Mouse (Mus musculus): ENCODE data around the gene Rybp. TPM values are rescaled to one million over a fixed set of nuclear protein-coding genes. Genes with fewer than 3 reads are reported as not detected.

Gene Rybp
- total RNA-seq, 2 experiments from 2014 or later, result 56.7 to 58.7 TPM

DNA sequence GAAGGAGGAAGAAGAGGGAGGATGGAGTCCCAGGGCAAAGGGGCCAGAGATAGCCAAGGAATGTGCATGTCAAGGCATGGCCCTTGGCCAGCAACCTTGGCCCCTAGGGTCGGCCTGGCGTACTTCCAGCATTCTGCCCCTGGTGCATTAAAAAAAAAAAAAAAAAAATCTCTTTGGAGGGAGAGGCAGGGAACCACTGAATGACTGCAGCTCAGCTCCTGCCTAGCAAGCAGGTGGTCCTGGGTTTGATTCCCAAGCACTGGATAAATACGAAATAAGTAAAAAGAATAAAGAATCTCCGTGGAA is 1.4 kb upstream of the Rybp start:
- DNase-seq (ENCODE audit: low spot score in 2 of 2), result no peak

DNA sequence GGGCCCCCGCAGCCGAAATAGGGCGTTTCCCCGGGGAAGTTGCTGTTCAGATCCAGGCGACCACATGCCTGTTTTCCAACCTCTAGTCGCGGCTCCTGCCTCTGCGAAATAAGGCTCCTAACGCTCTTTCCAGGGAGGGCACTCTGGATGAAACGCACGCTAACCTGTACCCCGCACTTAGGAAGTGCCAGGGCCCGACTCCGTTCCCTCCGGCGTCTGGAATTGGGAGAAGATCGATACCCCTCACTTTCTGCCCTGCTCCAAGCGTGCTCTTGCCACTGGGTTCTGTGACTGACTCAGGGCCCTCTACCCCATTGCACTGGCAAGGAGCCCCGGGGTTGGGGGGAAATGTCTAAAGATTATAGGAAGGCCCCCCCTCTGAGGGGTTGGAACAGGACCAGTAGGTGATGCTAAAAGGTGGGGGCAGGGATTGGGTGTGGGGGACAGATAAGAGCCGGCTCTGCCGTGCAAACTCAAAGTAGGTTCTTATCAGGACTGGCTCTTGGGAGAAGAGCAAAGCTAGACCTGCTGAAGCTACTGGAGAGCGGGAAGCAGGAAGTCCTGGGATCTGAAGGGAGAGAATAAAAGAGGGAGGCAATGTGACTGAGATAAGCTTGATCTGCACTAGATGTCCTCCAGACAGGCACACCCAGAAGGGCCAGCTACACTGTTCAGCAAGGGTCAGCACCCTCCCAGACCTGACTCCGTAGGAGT is 888 bp upstream of the Rybp start:
- DNase-seq (ENCODE audit: low spot score in 2 of 2), result peak in 1 of 2 experiments; percentile 26

DNA sequence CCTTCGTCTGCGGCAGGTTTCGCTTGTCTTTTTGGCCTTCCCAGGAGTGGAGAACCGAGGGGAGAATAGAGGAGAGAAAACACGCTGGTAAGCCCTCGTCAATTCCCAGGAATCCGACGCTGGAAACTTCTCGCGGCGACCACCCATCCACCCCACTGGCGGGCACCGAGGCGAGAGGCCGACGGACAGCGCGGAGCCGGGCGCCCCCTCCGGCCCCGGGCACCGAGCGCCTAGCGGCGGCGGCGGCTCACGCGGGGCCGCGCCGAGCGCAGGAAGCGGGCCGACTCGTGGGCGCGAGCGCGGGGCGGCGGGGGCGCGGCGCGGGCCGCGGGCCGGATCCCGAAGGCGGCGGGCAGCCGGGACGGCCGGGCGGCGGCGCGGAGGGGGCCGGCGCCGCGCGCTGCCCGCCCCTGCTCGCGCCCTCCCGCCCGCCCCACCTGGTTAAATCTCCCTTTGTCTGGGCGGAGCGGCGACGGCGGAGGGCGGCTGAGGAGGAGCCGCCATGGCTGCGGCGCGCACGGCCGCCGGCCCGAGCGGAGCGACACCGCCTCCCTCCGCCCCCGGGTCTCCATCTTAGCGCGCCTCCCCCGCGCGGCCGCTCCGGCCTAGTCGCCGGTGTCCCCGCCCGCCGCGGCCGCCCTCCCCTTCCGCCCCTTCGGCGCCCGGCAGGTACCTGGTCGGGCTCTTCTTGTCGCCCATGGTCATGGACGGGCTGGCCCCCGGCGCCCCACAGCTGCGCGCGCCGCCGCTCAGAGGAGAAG is 532 bp downstream of the Rybp start:
- peak; percentile 47 to 57 for DNase-seq (ENCODE audit: low spot score in 2 of 2)

DNA sequence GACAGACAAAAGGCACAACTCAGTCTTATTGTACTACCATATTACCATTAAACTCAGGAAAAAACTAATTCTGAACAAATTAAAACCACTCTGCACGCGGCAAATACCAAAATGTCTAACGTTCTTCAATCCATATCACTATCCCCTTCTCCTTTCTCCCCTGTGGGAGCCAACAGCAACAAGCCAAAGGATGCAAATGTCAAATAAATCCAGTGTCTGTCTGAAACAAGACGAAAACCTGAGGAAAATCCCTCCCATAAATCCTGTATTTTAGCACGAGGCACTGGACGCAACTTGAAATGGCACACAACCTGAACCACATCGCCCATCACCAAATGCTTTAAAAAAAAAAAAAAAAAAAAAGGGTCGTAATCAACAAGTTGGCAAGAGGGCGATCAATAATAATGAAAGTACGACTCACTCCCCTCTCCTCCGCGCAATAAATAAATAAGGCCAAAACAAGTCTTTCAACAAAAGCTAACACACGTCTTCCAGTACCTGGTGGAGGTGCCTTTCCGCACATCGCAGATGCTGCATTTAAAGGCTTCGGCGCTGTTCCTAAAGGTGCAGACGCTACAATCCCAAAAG is 1.2 kb downstream of the Rybp start:
- DNase-seq (ENCODE audit: low spot score in 2 of 2), result no peak

DNA sequence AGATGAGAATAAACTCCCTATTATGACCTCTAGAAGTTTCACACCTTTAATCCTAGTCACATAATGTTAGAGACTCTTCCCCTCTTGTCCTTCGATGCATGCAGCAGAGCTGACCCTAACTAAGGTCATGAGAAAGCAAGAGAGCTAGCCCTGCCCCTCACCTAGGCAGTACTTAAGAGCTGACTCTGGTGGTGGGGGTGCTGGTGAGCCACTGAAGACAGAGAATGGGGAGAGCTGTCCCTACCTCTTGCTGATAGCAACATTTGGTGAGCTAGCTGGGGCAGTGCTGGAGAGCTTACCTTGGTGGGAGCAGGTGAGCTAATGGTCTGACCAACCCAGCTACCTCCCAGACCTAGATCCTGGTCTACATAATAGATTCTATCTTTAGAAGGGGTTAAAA is 8.4 kb downstream of the Rybp start:
- no peak for DNase-seq (ENCODE audit: low spot score in 2 of 2)

DNA sequence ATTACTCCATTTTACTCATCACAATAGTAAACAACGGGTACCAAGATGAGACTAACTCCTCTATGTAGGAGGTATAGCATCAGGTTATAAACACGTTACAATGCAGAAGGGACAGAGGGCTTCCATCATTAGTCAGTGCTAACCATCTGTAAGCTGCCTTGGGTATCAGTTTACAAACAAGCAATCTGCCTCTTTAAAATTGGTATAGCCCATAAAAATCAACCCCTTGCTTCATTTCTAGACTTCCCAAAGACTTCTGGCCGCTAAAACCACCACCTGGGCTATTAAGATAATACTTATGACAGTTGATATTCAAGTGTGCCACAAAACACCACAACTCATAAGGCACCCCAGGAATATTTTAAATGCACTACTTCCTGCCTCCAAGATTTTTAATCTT is 10.9 kb downstream of the Rybp start:
- no peak for DNase-seq (ENCODE audit: low spot score in 2 of 2)

DNA sequence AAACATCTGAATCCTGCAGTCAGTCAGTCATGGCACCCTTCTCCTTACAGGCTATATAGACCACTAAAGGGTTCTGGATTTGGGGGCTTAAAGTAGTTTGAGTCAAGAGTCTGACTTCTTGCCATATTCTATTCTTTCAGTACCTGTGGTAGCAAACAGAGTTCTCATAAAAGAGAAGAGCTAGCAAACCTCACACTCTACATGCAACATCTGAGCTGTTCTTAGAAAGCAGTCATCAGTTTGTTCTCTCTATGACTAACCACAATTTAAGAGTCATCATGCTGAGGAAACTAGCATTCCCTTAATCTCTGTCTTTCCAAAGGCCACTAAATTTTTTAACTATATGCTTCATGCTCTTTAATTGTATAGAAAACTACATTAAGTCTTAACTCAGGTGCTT is 11.6 kb downstream of the Rybp start:
- no peak for DNase-seq (ENCODE audit: low spot score in 2 of 2)

DNA sequence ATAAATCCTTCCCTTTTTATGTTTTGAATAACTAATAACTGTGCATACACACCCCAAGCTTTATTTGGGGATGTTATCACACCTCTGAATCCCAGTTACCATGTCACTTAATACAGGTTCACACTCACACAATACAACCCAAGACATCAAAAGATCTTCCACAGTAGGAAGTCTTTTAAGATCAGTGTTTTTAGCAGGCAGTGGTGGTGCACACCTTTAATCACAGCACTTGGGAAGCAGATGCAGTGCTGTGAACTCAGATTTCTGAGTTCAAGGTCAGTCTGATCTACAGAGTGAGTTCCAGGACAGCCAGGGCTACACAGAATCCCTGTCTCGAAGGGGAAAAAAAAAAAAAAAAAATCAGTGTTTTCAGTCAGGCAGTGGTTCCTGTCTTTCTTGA is 13.7 kb downstream of the Rybp start:
- no peak for DNase-seq (ENCODE audit: low spot score in 2 of 2)

DNA sequence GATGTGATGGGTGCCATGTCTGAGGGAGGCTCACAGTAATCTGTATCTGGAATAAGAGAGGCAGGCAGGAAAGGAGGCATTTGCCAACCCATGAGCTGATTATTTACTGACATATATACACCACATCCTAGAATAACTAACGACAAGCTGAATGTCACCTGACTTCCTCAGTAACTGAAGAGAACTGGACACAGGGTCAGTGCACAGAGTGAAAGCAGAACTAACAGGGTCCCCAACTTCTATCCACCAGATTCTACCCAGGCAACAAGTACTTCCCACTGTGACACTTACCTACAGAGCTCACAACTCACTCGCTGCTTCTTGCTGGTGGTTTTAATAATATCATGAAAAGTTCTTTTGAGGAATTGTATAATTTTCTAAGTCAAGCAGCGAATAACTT is 15.3 kb downstream of the Rybp start:
- DNase-seq (ENCODE audit: low spot score in 2 of 2), result no peak

DNA sequence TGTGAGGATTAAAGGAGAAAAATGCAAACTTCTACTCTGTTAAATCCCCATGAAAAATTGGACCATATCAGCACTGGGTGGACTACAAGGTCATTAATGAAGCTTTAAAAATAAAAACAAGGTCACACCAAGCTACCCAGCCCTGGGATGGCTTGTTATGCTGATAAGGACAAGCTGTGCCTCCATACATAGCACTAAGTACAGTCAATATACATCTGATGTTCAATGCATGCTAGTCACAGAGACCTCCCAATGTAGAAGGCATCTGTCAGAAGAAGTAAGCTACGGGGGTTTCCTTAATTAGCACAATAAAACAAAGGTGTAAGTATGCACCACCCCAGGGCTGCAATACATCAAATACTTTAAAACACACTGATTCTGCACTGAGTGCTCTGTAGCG is 16.5 kb downstream of the Rybp start:
- DNase-seq (ENCODE audit: low spot score in 2 of 2), result no peak

DNA sequence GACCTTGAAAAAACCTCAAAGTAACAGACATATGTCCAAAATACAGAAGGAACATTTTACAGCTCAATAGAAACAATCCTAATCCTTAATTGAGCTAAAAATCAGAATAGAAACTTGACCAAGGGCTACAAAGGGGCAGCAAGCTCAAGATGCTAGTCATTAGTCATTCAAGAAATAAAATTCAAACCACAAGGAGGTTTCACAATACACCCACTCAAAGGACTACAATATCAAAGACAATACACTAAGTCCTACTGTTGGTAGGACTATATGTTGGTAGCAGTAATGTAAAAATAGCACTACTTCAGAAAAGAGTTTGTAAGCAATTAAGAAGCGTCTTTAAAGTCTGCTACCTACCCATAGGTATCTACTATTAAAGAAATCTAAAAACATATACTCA is 27.7 kb downstream of the Rybp start:
- no peak for DNase-seq (ENCODE audit: low spot score in 2 of 2)

DNA sequence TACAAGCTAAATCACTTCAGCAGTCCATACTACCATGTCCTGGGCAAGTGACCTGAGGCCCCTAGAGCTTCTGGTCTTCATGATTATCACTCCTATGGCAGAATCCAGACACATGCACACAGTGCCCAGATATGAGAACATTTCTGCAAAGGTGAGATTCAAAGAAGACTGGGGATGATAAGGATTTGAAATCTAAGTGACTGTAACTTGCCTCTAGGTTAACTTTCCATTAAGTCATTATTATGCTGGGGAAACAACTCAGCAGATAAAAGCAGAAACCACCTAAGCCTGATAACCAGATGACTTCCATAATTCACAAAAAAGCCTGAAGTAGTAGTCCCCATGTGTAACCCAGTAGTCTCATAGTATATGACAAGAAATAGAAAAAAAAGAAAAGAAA is 29.0 kb downstream of the Rybp start:
- DNase-seq (ENCODE audit: low spot score in 2 of 2), result no peak

DNA sequence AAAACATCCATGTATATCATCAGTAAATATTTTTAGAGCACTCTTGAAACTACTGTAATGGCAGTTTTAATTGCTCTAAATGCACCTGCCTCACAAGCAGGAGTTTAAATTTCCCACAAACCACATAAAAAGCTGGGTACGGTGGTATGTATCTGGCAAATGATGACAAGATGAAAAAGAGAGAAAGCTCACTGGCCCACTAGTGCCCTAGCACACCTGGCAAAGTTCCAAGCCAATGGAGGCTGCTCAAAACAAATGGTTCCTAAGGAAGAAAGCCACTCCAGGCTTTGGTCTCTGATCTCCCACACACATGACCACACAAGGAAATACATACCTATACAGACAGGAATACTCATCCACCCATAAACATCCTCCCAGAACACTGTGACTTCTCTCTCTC is 31.9 kb downstream of the Rybp start:
- DNase-seq (ENCODE audit: low spot score in 2 of 2), result no peak

DNA sequence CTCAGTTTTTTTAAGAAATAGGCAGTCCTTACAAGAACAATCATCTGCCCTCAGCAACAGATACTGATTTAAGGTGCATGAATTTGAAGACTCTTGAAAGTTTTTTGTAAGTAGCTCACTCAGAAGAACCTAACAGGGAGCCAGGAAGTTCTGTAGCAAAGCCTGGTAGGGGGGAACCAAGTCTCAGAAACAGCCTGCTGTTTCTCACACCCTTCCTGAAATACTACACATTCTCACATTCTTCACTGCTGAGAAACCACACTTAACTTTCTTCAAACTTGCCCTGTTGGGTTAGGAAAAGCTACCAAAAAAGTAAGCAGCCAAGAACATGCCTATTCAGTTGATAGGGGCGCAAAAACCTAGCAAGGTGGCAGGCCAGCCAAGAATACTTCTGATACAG is 32.6 kb downstream of the Rybp start:
- DNase-seq (ENCODE audit: low spot score in 2 of 2), result no peak

DNA sequence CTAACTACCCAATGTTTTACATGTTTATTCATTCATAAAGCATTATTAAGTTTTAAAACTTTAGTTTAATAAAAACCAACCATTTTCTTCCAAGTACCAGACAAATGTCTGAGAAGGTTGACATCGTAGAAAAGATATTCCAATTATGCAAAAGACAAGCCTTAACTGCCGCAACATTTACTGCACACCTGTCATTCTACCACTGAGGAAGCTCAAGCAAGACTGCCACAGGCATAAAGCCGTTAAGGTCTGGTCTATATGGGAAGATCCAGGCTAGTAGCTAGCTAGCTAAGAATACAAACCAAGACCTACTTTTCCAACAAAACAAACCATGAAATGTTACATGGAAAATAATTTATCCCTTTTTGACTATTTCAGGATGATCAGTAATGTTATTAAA is 42.8 kb downstream of the Rybp start:
- DNase-seq (ENCODE audit: low spot score in 2 of 2), result no peak

DNA sequence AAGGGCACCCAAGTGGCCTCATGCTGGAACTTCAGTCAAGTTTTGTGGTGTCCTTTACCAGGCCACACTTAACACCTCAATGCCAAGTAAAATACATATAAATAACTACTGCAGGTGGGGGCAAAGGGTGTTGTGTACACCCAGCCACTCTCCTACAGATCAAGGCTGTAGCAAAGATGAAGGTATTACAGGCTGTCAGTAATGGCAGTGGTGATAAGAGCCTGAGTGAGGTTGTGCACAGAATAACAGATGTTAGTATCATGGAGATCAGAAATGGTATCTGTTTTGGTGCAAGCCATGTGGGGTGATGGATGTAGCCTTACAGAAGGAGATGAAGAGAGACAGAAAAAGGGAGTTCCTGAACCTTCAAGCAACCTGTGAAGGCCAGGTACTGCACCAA is 52.2 kb downstream of the Rybp start:
- no peak for DNase-seq (ENCODE audit: low spot score in 2 of 2)

DNA sequence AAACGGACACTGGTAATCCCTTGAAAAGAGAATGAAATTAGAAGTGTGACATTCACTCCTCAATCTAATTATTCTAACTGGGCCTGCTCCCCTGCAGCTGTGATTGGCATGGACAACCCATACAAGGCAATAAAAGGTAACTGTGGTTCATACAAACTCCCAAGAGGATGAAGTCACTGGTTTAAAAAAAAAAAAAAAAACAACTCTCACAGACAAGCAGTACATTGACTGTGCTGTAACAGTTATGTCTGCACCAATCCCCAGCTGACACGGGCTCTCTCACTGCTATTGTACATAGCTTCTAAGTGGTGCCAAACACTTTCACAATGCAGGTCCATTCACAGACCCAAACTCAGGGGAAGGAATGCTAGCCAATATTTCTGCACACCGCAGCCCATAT is 53.8 kb downstream of the Rybp start:
- DNase-seq (ENCODE audit: low spot score in 2 of 2), result no peak

DNA sequence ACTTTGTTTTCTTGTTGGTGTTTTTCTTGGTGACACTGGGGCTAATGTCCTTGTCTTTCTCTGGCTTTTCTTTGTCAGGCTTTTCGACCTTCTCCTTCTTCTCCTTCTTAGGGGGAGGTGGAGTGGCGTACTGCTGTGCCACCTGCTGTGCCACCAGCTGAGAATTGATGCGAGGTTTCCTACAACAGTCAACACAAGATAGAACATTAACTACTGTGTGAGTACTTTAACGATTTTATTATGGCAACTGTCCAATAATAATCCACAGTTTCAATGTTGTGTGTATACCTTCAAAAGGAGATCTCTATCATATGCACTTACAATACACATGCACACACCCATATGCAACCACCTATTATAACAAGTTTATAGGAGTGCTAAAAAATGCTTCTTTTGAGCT is 54.2 kb downstream of the Rybp start:
- DNase-seq (ENCODE audit: low spot score in 2 of 2), result no peak

DNA sequence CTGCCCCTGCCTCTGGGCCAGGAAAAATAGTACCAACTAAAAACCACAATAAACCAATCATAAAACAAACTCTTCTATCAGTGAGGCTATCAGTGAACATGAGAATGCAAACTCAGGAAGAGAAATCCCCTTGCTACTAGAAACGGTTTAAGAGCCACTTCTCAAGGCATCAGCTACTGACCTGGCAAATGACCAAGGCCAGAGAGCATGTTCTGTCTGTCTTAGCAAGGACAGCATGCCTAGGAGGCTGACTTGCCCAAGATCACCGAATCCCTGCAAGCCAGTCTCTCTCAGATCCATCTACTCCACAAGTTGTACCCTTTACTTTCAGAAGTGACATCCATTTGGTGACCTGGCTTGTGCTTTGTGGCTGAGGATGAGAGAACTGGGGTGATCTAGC is 61.1 kb downstream of the Rybp start:
- no peak for DNase-seq (ENCODE audit: low spot score in 2 of 2)

DNA sequence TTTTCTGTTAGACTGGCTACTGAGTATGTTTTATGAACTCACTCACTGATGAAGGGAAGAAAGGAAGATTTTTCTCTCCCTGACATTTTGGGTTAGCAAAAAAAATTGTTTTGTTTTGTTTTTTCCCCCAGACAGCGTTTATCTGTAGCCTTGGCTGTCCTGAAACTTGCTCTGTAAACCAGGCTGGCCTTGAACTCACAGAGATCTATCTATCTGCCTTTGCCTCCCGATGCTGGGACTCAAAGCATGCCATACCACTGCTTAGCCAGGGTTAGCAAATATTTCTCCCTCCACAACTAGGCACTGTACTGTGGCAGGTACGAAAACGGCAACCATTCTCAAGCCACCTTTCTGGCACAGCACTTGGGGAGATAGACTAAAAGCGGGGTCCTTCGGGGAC is 63.4 kb downstream of the Rybp start:
- DNase-seq (ENCODE audit: low spot score in 2 of 2), result no peak

DNA sequence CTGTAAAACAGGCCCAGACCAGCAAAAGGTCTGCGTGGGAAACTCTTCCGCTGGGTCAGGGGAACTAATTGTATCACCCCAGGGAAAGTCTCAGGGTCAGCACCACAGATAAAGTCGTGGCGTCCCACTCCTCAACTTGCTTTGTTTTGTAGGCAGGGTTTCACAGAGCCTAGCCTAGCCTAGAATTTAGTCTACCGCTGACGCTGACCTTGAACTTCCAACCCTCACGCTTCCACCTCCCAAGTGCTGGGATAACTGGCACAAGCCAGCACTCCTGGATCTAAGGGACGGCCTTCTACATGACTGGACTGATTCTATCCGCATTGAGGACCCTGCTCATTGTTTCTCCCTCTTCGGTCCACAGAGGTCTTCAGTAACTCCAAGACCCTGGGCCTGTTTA is 63.9 kb downstream of the Rybp start:
- no peak for DNase-seq (ENCODE audit: low spot score in 2 of 2)

DNA sequence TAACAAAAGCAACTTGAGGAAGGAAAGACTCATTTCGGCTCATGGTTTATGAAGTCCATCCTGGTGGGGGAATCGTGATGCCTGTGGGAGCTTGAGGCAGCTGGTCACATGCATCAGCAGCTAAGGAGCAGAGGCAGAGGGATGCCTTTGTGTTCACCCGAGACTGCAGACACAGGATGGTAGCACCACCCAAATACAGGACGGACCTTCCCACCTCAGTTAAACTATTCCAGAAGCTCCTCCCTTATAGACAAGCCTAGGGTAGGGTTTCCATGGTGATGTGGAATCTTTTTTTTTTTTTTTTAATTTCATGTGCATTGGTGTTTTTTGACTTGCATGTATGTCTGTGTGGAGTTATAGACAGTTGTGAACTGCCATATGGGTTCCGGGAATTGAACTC is 64.4 kb downstream of the Rybp start:
- no peak for DNase-seq (ENCODE audit: low spot score in 2 of 2)

DNA sequence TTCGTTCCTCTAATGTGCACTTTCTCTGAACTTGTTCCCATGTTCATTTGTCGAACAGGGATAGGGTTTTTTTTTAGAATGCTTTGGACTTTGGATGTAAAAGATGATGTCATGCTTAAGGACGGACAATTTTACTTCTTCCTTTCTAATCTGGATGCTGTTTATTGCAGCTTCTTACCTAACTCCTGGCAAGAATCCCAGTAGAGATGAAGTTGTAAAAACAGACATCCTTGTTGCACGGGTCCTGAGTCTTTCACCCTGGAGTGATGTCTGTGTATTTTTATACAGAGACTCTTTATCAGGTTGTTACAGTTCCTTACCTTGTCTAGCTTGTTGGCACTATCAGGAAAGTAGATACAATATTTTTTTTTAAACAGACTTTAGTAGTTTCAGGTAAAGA is 65.5 kb downstream of the Rybp start:
- no peak for DNase-seq (ENCODE audit: low spot score in 2 of 2)

All from layer of hippocampus, postnatal 14 days (tissue).